Mouse (Mus musculus) bone marrow macrophage, adult 2 months (primary cell): ENCODE results near the gene Fbxo4. TPM values are rescaled to one million over a fixed set of nuclear protein-coding genes. Genes with fewer than 3 reads are reported as not detected.

ENCODE experiments used
- H3K27ac ChIP-seq: 2 replicates; pipeline ENCODE4 v1.5.1; 2012; ENCODE audit warnings: low read depth, low read length; ENCODE audit not compliant: insufficient read depth
- H3K4me1 ChIP-seq: 2 replicates; pipeline ENCODE4 v1.6.1; 2012; ENCODE audit warnings: low read length; ENCODE audit not compliant: control insufficient read depth, insufficient read depth
- H3K4me3 ChIP-seq: 2 replicates; pipeline ENCODE4 v1.5.1; 2012; ENCODE audit warnings: mild to moderate bottlenecking, low read length, moderate library complexity; ENCODE audit not compliant: insufficient read depth
- CTCF ChIP-seq: IDR thresholded peaks from 2 replicates; pipeline ENCODE4 v1.5.1; 2012; ENCODE audit warnings: low read depth, mild to moderate bottlenecking, low read length, moderate library complexity
- POLR2A ChIP-seq: IDR thresholded peaks from 2 replicates; pipeline ENCODE4 v1.6.1; 2012; ENCODE audit warnings: mild to moderate bottlenecking, low read depth, low read length, borderline replicate concordance
- polyA plus RNA-seq: library from polyadenylated mRNA; stranded (reverse); fragments of >200 nt; gene quantifications from 2 replicates; pipeline ENCODE4 v1.2.4, GENCODE M21; 2012; ENCODE audit not compliant: missing spikeins, insufficient read depth, insufficient read length

The Fbxo4 gene
- polyA plus RNA-seq, 1 experiment: 20.1 TPM

- H3K4me3 ChIP-seq: no peak overlapping the region
- TF ChIP-seq CTCF (no peak), POLR2A (no peak)
- no peaks in the 10 kb centered on the region for H3K4me1 ChIP-seq
- no peak overlapping the region for H3K27ac ChIP-seq
Observed at GRCm38 (mm10) chr15:3936056-3936455, 43.3 kb downstream of the Fbxo4 start.

DNA sequence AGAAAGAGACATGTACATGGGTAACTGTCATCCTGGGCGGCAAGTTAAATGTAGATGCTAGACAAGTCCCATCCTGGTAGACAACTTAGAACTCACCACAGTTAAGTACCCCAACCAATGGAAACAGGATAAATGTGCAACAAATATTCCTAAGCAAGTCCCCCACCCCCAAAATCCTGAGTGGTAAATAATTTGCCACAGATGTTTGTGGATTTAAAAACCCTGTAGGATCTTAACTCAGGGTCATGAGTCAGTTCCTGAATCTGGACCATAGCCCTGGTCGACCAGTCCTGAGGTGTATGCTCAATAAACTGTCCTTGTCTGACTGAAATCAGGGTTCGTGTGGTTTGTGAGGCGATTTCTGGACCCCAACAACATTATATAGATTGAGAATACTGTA, 45.9 kb downstream of the Fbxo4 start:
- Histone ChIP-seq H3K4me1 (no peaks in the 10 kb centered on the region), H3K27ac (no peak overlapping the region), H3K4me3 (no peak overlapping the region)
- TF ChIP-seq POLR2A (no peak), CTCF (no peak)

DNA sequence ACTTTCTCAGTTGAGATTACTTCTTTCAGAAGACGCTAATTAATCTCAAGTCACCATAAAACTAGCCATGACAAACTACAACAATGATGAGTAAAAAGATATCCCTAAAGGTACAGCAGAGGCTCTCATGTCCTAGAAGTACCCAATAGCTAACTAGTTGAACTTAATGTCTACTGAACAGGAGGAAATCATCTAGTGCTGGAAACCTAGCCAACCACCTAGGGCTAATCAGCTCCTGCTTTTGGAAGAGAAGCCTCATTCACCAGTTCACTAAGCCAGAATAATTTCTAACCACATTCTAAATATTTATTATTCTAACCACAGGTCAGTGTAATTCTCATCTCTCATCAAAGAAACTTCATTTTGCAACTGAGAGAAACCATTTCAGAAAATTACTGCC, 47.4 kb downstream of the Fbxo4 start:
- TF ChIP-seq CTCF: no peak
- no peak for TF ChIP-seq POLR2A
- Histone ChIP-seq H3K4me1 (no peaks in the 10 kb centered on the region), H3K4me3 (no peak overlapping the region), H3K27ac (no peak overlapping the region)

Other genes starting within 250 kb of the Fbxo4 start
- gene AW549877, start 16.2 kb upstream of the Fbxo4 start, polyA plus RNA-seq: 73.6 and 85.0 TPM in 2 replicates
- 109 and 112 TPM in 2 replicates for gene Oxct1, start 46.8 kb upstream of the Fbxo4 start, polyA plus RNA-seq